In the genomic region with DNA sequence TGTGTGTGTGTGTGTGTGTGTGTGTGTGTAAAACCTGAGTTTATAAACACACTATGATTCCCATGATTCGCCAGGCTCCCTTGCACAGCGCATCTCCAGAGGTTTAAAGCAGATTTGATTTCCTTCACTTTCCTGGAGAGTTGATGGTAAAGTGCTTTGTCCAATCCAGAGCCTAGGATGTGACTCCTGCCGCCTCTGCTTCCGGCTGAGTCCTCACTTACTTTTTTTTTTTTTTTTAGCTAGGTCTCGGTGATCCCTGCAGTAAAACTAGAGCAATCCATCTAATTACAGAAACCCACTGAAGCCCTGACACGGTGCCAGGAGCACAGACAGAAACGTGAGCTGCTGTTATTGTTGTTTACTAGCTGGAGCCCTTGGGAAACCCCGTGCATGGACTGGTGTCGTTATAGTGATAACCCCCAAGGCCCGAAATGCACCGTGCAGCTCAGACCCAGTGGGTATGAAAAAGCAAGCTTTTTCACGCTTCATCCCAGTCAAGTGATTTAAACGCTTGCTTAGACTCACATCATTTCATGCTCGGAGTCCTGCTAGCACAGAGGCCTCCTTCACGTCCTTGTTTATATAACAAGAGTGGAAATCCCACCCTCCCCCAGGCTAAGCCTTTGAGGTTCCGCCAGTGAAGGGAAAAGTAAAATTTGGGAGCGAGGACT, we compare ENCODE assay signal across 8 mouse cellular contexts. TPM values are rescaled to one million over a fixed set of nuclear protein-coding genes. Genes with fewer than 3 reads are reported as not detected.
DNase-seq lines count a peak whose midpoint lies in the region; ATAC-seq lines count a peak whose summit lies in the region.

No protein-coding gene starts in this region.

- H3K27me3 ChIP-seq in liver, embryonic 12.5 days (replicated peaks), result no peaks in the 10 kb centered on the region
- no peaks in the 10 kb centered on the region for H3K27me3 ChIP-seq in embryonic facial prominence, embryonic 13.5 days
- H3K27me3 ChIP-seq in hindbrain, embryonic 12.5 days, result no peaks in the 10 kb centered on the region
- no peaks in the 10 kb centered on the region for H3K27me3 ChIP-seq in limb, embryonic 15.5 days

- no peak overlapping the region for H3K4me3 ChIP-seq in liver, embryonic 12.5 days
- H3K4me3 ChIP-seq in embryonic facial prominence, embryonic 13.5 days, result peak overlapping the region; percentile 3; the same call in 1 of the 2 replicates
- H3K4me3 ChIP-seq in hindbrain, embryonic 12.5 days, result peak overlapping the region; percentile 8; the same call in 1 of the 2 replicates
- H3K4me3 ChIP-seq in limb, embryonic 15.5 days, result peak overlapping the region; percentile 4; the same call in 1 of the 2 replicates

- no peaks in the 10 kb centered on the region for H3K36me3 ChIP-seq in liver, embryonic 12.5 days
- H3K36me3 ChIP-seq in embryonic facial prominence, embryonic 13.5 days, result no peaks in the 10 kb centered on the region
- no peaks in the 10 kb centered on the region for H3K36me3 ChIP-seq in hindbrain, embryonic 12.5 days
- no peaks in the 10 kb centered on the region for H3K36me3 ChIP-seq in limb, embryonic 15.5 days

- WGBS in liver, embryonic 12.5 days (ENCODE audit: insufficient replicate concordance), result 62% methylated on average over 17 of the region's 17 CpGs
- WGBS in embryonic facial prominence, embryonic 13.5 days, result 14% methylated on average over 17 of the region's 17 CpGs
- WGBS in hindbrain, embryonic 12.5 days, result 11% methylated on average over 17 of the region's 17 CpGs
- 14% methylated on average over 17 of the region's 17 CpGs for WGBS in limb, embryonic 15.5 days

- ATAC-seq in liver, embryonic 12.5 days, result no peak
- ATAC-seq in embryonic facial prominence, embryonic 13.5 days (ENCODE audit: insufficient number of reproducible peaks, insufficient read depth, low FRiP score, low TSS enrichment, low read depth), result peak; percentile 68
- ATAC-seq in hindbrain, embryonic 12.5 days (ENCODE audit: low FRiP score), result peak; percentile 87
- ATAC-seq in limb, embryonic 15.5 days (ENCODE audit: insufficient number of reproducible peaks, low FRiP score, low TSS enrichment, low read depth), result peak; percentile 71; the same call in 1 of the 2 replicates

- DNase-seq in liver, result no peak
- peak; percentile 30 for DNase-seq in ovary, postnatal 36 days (ENCODE audit: low spot score)
- DNase-seq in urinary bladder, postnatal 10 days (ENCODE audit: low spot score), result no peak
- no peak for DNase-seq in layer of hippocampus, adult 9-11 months

- H3K27ac ChIP-seq in liver, embryonic 12.5 days, result peak overlapping the region; percentile 40; the same call in 1 of the 2 replicates
- peak overlapping the region; percentile 83 for H3K27ac ChIP-seq in embryonic facial prominence, embryonic 13.5 days
- H3K27ac ChIP-seq in hindbrain, embryonic 12.5 days, result peak overlapping the region; percentile 58
- H3K27ac ChIP-seq in limb, embryonic 15.5 days, result peak overlapping the region; percentile 79

- H3K4me2 ChIP-seq in liver, embryonic 12.5 days, result 0 out of 2 replicates have a peak overlapping the region, but pooled peaks have one; percentile 4
- peak overlapping the region; percentile 47 for H3K4me2 ChIP-seq in embryonic facial prominence, embryonic 13.5 days
- peak overlapping the region; percentile 46 for H3K4me2 ChIP-seq in hindbrain, embryonic 12.5 days (replicated peaks)
- peak overlapping the region; percentile 35 for H3K4me2 ChIP-seq in limb, embryonic 15.5 days

- peaks cover 26% of the 10 kb centered on the region for H3K4me1 ChIP-seq in liver, embryonic 12.5 days
- H3K4me1 ChIP-seq in embryonic facial prominence, embryonic 13.5 days, result peaks cover 42% of the 10 kb centered on the region
- peaks cover 17% of the 10 kb centered on the region for H3K4me1 ChIP-seq in hindbrain, embryonic 12.5 days
- peaks cover 25% of the 10 kb centered on the region for H3K4me1 ChIP-seq in limb, embryonic 15.5 days

- no peak overlapping the region for H3K9ac ChIP-seq in liver, embryonic 12.5 days
- 0 out of 2 replicates have a peak overlapping the region, but pooled peaks have one; percentile 32 for H3K9ac ChIP-seq in embryonic facial prominence, embryonic 13.5 days
- H3K9ac ChIP-seq in hindbrain, embryonic 12.5 days, result no peak overlapping the region
- no peak overlapping the region for H3K9ac ChIP-seq in limb, embryonic 15.5 days

- no peaks in the 10 kb centered on the region for H3K9me3 ChIP-seq in liver, embryonic 12.5 days (replicated peaks)
- no peaks in the 10 kb centered on the region for H3K9me3 ChIP-seq in embryonic facial prominence, embryonic 13.5 days
- no peaks in the 10 kb centered on the region for H3K9me3 ChIP-seq in hindbrain, embryonic 12.5 days (replicated peaks)
- no peaks in the 10 kb centered on the region for H3K9me3 ChIP-seq in limb, embryonic 15.5 days

RNA-seq across cellular contexts. Expression of gene Cnn3, which starts 36.3 kb away (rescaled TPM):
- polyA plus RNA-seq in liver, embryonic 12.5 days (2016; fragmentation: Nextera tagmentation; extraction: Ambion mirVana), result 138 and 143 TPM in 2 replicates
- 793 and 938 TPM in 2 replicates for polyA plus RNA-seq in embryonic facial prominence, embryonic 13.5 days (2015; fragmentation: Nextera tagmentation; extraction: Ambion mirVana)
- 891 and 928 TPM in 2 replicates for polyA plus RNA-seq in hindbrain, embryonic 12.5 days (2016; fragmentation: Nextera tagmentation; extraction: Ambion mirVana)
- 720 and 793 TPM in 2 replicates for polyA plus RNA-seq in limb, embryonic 15.5 days (2015; fragmentation: Nextera tagmentation; extraction: Ambion mirVana)
